Mouse (Mus musculus) adrenal gland, adult 18-20 months (tissue): ENCODE results near the gene Vkorc1. TPM values are rescaled to one million over a fixed set of nuclear protein-coding genes. Genes with fewer than 3 reads are reported as not detected.

Experiments
- DNase-seq, 2 experiments: peaks; one replicate each; pipeline ENCODE4 v3.0.0; 2021 to 2022; ENCODE audit warnings: low spot score in 2 of 2
- total RNA-seq, 2 experiments: library from RNA; stranded (reverse); gene quantifications; 1 replicate in 1 of 2; 2 replicates in 1 of 2; pipeline ENCODE4 v1.2.3; 2021

Gene Vkorc1
- total RNA-seq, 2 experiments from 2014 or later = 67.2 to 67.4 TPM

GRCm38 (mm10) chr7:127880431-127880830 lies 15.0 kb downstream of the Vkorc1 start:
- DNase-seq = no peak

- DNase-seq = no peak
These were observed 16.1 kb downstream of the Vkorc1 start for GRCm38 (mm10) chr7:127879301-127879700.

GRCm38 (mm10) chr7:127876467-127877348 lies 18.7 kb downstream of the Vkorc1 start, which contains the start of gene Zfp668:
Gene Zfp668 (minus strand): TSS chr7:127876828.
- DNase-seq = peak; percentile 84 to 86

GRCm38 (mm10) chr7:127876041-127876466 lies 19.4 kb downstream of the Vkorc1 start, which contains the start of gene Zfp646:
Gene Zfp646 (plus strand): TSS chr7:127876221.
- peak; percentile 69 to 70 for DNase-seq

GRCm38 (mm10) chr7:127875627-127876001 lies 19.8 kb downstream of the Vkorc1 start:
- DNase-seq = peak; percentile 82

- no peak for DNase-seq
These were observed 20.4 kb downstream of the Vkorc1 start for GRCm38 (mm10) chr7:127874812-127875626.

- DNase-seq = no peak
These were observed 25.1 kb downstream of the Vkorc1 start for GRCm38 (mm10) chr7:127870136-127870821.

- DNase-seq = no peak
These were observed 26.1 kb downstream of the Vkorc1 start for GRCm38 (mm10) chr7:127869149-127869810.

GRCm38 (mm10) chr7:127867641-127868040 lies 27.8 kb downstream of the Vkorc1 start:
- no peak for DNase-seq

- DNase-seq = no peak
These were observed 29.0 kb downstream of the Vkorc1 start for GRCm38 (mm10) chr7:127866434-127866833.

- no peak for DNase-seq
These were observed 37.2 kb downstream of the Vkorc1 start for GRCm38 (mm10) chr7:127858258-127858657.

GRCm38 (mm10) chr7:127850906-127851305 lies 44.5 kb downstream of the Vkorc1 start:
- no peak for DNase-seq

- no peak for DNase-seq
These were observed 45.2 kb downstream of the Vkorc1 start for GRCm38 (mm10) chr7:127849973-127850875.

Other genes with a start within 250 kb of the Vkorc1 start
- 10 to 100 TPM; 53.4 to 88.2 TPM for gene Bcl7c, start 186.7 kb downstream of the Vkorc1 start, total RNA-seq
- 1 to 10 TPM; 3.3 to 4.8 TPM for gene Ctf1, start 182.9 kb downstream of the Vkorc1 start, total RNA-seq
- gene Ctf2, start 163.5 kb downstream of the Vkorc1 start, total RNA-seq = not detected
- gene Fbxl19, start 151.1 kb downstream of the Vkorc1 start, total RNA-seq = 10 to 100 TPM; 10.7 to 14.4 TPM
- 10 to 100 TPM; 28.5 to 30.7 TPM for gene Orai3, start 125.8 kb downstream of the Vkorc1 start, total RNA-seq
- 10 to 100 TPM; 30.3 to 40.4 TPM for gene Setd1a, start 118.9 kb downstream of the Vkorc1 start, total RNA-seq
- 1 to 10 TPM; 2.4 to 3.0 TPM for gene Gm49388, start 110.0 kb downstream of the Vkorc1 start, total RNA-seq
- 10 to 100 TPM; 31.5 to 40.4 TPM for gene Hsd3b7, start 95.0 kb downstream of the Vkorc1 start, total RNA-seq
- 100 to 1,000 TPM in 1 of 2 experiments, 10 to 100 TPM in 1; 99.2 to 104 TPM for gene Stx4a, start 71.3 kb downstream of the Vkorc1 start, total RNA-seq
- gene Stx1b, start 71.1 kb downstream of the Vkorc1 start, total RNA-seq = 1 to 10 TPM; 4.2 to 5.6 TPM
- 10 to 100 TPM; 31.1 to 36.6 TPM for gene Zfp646, start 19.4 kb downstream of the Vkorc1 start, total RNA-seq
- gene Zfp668, start 18.8 kb downstream of the Vkorc1 start, total RNA-seq = 1 to 10 TPM; 8.3 to 9.5 TPM
- 1 to 10 TPM; 1.2 to 1.9 TPM for gene Prss53, start 4.6 kb downstream of the Vkorc1 start, total RNA-seq
- gene Gm21974, start 163 bp downstream of the Vkorc1 start, total RNA-seq = not detected
- gene Bckdk, start 8.5 kb upstream of the Vkorc1 start, total RNA-seq = 100 to 1,000 TPM in 1 of 2 experiments, 10 to 100 TPM in 1; 97.1 to 109 TPM
- 10 to 100 TPM; 27.1 to 30.2 TPM for gene Kat8, start 16.9 kb upstream of the Vkorc1 start, total RNA-seq
- gene Prss8, start 34.5 kb upstream of the Vkorc1 start, total RNA-seq = under 1 TPM in 1 of 2 experiments, not detected in 1; 0.23 TPM
- gene Prss36, start 51.1 kb upstream of the Vkorc1 start, total RNA-seq = 10 to 100 TPM in 1 of 2 experiments, 1 to 10 TPM in 1; 6.2 to 11.4 TPM
- gene Fus, start 71.8 kb upstream of the Vkorc1 start, total RNA-seq = 100 to 1,000 TPM; 150 to 153 TPM
- gene Pycard, start 98.2 kb upstream of the Vkorc1 start, total RNA-seq = 1 to 10 TPM in 1 of 2 experiments, under 1 TPM in 1; 0.83 to 3.7 TPM
- gene Trim72, start 108.3 kb upstream of the Vkorc1 start, total RNA-seq = under 1 TPM in 1 of 2 experiments, not detected in 1; 0.29 TPM
- gene Itgam, start 167.0 kb upstream of the Vkorc1 start, total RNA-seq = 1 to 10 TPM; 4.9 to 6.9 TPM
- under 1 TPM in 1 of 2 experiments, not detected in 1; 0.10 TPM for gene Gm49368, start 167.1 kb upstream of the Vkorc1 start, total RNA-seq
- gene Itgax, start 233.9 kb upstream of the Vkorc1 start, total RNA-seq = 1 to 10 TPM; 1.7 to 6.2 TPM